Mouse (Mus musculus) cerebellum, adult 8-10 months (tissue): Measurements from ENCODE around the gene Gm3187.
"Not testable (repeated sequence)": the region's sequence is repeated elsewhere in the genome, so short reads cannot be mapped to it uniquely, and the experiment has no call there.

ENCODE experiments used
- DNase-seq: peaks from one replicate; pipeline ENCODE4 v3.0.0; 2022

Gm3187 gene

DNA sequence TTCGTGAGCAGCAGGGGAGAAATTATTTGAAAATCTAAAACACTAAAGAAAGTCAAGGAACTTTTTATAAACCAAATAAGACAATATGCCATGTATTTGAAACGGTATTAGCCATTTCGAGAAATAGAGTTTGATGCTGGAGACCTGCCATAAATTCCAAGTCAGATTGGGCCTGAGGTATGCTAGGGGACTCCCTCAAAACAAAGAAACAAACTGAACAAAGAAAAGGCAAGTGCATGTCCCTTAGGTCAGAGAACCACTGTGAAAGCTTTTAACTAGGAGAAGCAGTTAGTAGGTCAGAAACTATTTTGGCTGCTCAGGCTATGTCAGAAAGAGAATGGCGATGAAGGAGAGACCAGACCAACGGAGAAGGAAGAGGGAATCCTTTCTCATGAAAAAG, at the start of gene Gm3187:
TSS of gene Gm3187 (plus strand) at position 301 of the 400 bp plus-strand sequence.
- not testable (repeated sequence) for DNase-seq

DNA sequence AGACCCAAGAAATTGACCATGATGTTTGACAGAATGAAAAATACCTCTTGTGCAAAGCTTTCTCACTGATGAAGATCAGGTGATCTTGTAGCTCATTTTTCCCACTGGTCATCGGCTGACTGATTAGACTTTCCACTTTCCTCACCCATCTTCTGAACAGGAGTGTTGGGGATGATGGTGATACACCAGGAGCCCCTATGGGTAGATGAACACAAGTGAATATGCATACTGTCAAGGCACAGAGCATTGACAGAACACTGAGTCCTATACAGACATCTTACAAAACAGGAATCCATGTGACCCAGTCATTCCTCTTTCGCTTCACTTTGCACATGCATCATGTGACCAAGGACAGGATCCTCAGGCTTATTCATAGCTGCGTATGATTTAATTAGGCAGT, 28.6 kb upstream of the Gm3187 start, which contains the start of gene Gm3194:
TSS of gene Gm3194 (minus strand) at position 101 of the 400 bp plus-strand sequence.
- DNase-seq = not testable (repeated sequence)

DNA sequence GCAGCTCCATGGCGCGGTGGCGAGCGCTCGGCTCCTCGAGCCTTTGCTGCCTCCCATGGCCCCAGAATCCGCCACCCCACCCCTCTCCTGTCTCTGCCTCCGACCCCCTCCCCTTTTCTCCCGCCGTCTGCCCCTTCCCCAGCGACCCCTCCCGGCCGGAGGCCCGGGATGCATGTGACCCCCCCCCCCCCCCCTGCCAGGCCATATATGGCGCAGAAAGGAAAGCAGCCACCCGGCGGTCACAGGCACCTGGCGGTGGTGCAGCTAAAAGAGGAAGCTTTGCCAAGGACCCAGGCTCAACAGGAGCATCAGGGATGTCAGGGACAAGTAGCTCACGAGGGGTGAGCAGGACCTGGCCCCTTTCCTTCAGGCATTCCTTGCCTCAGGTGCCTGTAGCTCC, 23.5 kb upstream of the Gm3187 start:
- not testable (repeated sequence) for DNase-seq

DNA sequence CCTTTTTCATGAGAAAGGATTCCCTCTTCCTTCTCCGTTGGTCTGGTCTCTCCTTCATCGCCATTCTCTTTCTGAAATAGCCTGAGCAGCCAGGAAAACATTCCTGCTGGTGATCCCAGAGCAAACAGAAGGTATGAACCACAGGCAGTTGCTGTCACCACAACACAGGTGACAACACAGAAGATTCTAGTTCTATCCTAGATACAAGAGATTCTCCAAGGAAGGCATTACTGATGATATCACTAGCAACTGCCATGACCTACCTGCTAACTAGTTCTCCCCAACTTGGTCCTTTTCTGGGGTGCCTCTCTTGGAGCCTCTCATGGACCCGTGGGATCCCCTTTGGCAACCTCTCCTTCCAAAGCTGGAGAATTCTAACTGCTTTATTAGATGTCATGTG, 6.3 kb upstream of the Gm3187 start, which contains the start of gene Gm8246:
TSS of gene Gm8246 (minus strand) at position 101 of the 400 bp plus-strand sequence.
- not testable (repeated sequence) for DNase-seq

DNA sequence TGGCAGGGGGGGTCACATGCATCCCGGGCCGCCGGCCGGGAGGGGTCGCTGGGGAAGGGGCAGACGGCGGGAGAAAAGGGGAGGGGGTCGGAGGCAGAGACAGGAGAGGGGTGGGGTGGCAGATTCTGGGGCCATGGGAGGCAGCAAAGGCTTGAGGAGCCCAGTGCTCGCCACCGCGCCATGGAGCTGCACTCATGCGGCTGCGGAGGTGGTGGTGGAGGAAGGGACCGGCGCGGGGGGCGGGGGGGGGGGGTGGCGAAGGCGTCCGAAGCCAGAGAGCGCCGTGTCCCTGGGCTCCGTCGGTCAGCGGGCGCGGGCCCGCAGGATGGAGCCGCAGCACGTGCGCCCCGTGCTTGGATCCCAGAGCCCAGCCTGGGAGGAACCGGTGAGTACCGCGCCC, 17.4 kb downstream of the Gm3187 start, which contains the start of gene Gm3488:
TSS of gene Gm3488 (plus strand) at position 301 of the 400 bp plus-strand sequence.
- not testable (repeated sequence) for DNase-seq

DNA sequence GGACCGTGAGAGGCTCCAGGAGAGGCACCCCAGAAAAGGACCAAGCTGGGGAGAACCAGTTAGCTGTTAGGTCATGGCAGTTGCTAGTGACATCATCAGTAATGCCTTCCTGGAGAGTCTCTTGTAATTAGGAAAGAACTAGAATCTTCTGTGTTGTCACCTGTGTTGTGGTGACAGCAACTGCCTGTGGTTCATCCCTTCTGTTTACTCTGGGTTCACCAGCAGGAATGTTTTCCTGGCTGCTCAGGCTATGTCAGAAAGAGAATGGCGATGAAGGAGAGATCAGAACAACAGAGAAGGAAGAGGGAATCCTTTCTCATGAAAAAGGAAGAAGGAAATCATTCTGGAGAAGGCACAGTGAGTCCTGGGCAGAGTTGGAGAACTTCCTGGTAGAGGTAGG, 54.2 kb downstream of the Gm3187 start, which contains the start of gene Gm3532:
TSS of gene Gm3532 (plus strand) at position 301 of the 400 bp plus-strand sequence.
- DNase-seq = not testable (repeated sequence)
